ENCODE assay signal across 7 mouse cellular contexts in the genomic region with DNA sequence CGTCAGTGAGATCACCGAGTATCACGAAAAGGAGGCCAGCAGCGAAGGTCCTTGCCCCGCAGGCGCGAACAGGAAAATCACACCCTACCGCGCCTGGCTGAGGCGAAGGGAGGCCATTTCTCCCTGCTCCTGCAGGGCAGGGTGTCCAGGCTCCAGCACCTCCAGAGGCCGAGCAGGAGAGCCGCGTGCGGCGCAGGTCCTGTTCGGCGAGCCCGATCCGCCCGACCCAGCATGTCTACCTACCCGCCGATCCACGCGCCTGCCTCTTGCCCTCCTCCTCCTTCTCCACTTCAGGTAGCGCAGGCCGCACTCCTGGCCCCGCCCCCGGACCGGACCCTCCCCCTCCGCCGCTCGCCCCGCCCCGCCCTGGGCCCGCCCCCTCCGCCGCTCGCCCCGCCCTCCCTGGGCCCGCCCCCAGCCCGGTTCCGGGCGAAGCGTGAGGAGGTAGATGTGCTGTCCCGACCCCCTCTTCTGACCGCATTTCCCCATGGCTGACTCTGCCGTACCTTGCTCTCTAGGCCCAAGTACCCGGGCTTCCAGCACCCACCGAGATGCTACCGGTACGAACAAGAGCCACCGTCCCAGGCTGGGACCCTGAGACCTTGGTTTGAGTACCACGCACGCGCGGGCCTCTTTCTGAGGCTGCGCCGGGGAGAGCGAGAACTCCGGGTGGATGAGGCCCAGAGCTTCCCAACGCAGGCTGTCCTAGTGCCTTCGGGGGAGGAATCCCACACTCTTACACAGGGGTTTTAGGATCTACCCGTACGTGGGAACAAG. TPM values are rescaled to one million over a fixed set of nuclear protein-coding genes. Genes with fewer than 3 reads are reported as not detected.
DNase-seq lines count a peak whose midpoint lies in the region; ATAC-seq lines count a peak whose summit lies in the region.

TSS of gene Rpap2 (plus strand) at position 73 of the 777 bp plus-strand sequence.
TSS of gene Glmn (minus strand) at position 588 of the 777 bp plus-strand sequence.

- 1% methylated on average over 61 of the region's 64 CpGs for WGBS in intestine, embryonic 16.5 days
- 1% methylated on average over 59 of the region's 64 CpGs for WGBS in midbrain, embryonic 11.5 days

- no peaks in the 10 kb centered on the region for H3K36me3 ChIP-seq in intestine, embryonic 16.5 days (ENCODE audit: control insufficient read depth, insufficient read depth, low read length)
- H3K36me3 ChIP-seq in midbrain, embryonic 11.5 days (ENCODE audit: control insufficient read depth, insufficient read depth, low read length) = no peaks in the 10 kb centered on the region

- peak within 1 kb of the TSS; percentile 85 for H3K4me2 ChIP-seq in intestine, embryonic 16.5 days (ENCODE audit: low read depth, low read length)
- peak within 1 kb of the TSS; percentile 60 for H3K4me2 ChIP-seq in midbrain, embryonic 11.5 days

- DNase-seq in adrenal gland, adult 8-10 months = peak; percentile 73
- DNase-seq in embryo, embryonic 9.5 days (ENCODE audit: extremely low spot score) = peak; percentile 95
- DNase-seq in gastrocnemius, postnatal 4 days (ENCODE audit: low spot score in 2 of 2) = peak; percentile 77 to 82
- DNase-seq in left cerebral cortex, postnatal 36 days (ENCODE audit: low spot score in 2 of 2) = peak; percentile 83 to 88
- peak; percentile 98 for DNase-seq in midbrain, embryonic 11.5 days (ENCODE audit: low spot score, missing footprints)
- DNase-seq in skeletal muscle tissue, adult 2 months (ENCODE audit: low read depth, low spot score) = peak; percentile 60

- H3K27me3 ChIP-seq in intestine, embryonic 16.5 days (replicated peaks; ENCODE audit: control insufficient read depth, insufficient read depth, low read length) = no peaks in the 10 kb centered on the region
- H3K27me3 ChIP-seq in midbrain, embryonic 11.5 days (ENCODE audit: control insufficient read depth, insufficient read depth, low read length) = no peaks in the 10 kb centered on the region

- H3K4me1 ChIP-seq in intestine, embryonic 16.5 days (ENCODE audit: control insufficient read depth, insufficient read depth, low read length) = peaks cover 2% of the 10 kb centered on the region; the same call in 1 of the 2 replicates
- H3K4me1 ChIP-seq in midbrain, embryonic 11.5 days (ENCODE audit: control insufficient read depth, insufficient read depth, low read length) = no peaks in the 10 kb centered on the region

- peak within 1 kb of the TSS; percentile 86 for H3K27ac ChIP-seq in intestine, embryonic 16.5 days (ENCODE audit: low read length)
- H3K27ac ChIP-seq in midbrain, embryonic 11.5 days (ENCODE audit: low read depth, low read length) = peak within 1 kb of the TSS; percentile 64

- peak; percentile 98 for ATAC-seq in intestine, embryonic 16.5 days
- peak; percentile 97 for ATAC-seq in midbrain, embryonic 11.5 days (ENCODE audit: low FRiP score)

- peak within 1 kb of the TSS; percentile 84 for H3K9ac ChIP-seq in intestine, embryonic 16.5 days (ENCODE audit: low read depth, low read length)
- peak within 1 kb of the TSS; percentile 75 for H3K9ac ChIP-seq in midbrain, embryonic 11.5 days (ENCODE audit: low read length)

- no peaks in the 10 kb centered on the region for H3K9me3 ChIP-seq in intestine, embryonic 16.5 days (ENCODE audit: control insufficient read depth, low read length)
- no peaks in the 10 kb centered on the region for H3K9me3 ChIP-seq in midbrain, embryonic 11.5 days (ENCODE audit: control insufficient read depth, low read length)

- intact Hi-C loops in left cerebral cortex, postnatal 36 days (cut with DNase I) = loop anchor here (5.0 kb wide), 1 partner anchor 155 kb away; no protein-coding TSS in a partner anchor

- peak within 1 kb of the TSS; percentile 78 for H3K4me3 ChIP-seq in intestine, embryonic 16.5 days (ENCODE audit: low read length)
- peak within 1 kb of the TSS; percentile 68 for H3K4me3 ChIP-seq in midbrain, embryonic 11.5 days (ENCODE audit: low read depth, low read length)

RNA-seq across cellular contexts. Expression of gene Rpap2, which starts in this region (rescaled TPM):
- 10 to 100 TPM; 17.8 to 21.2 (median 19.9) TPM for total RNA-seq in adrenal gland, adult 8-10 months (2022)
- total RNA-seq in gastrocnemius, postnatal 4 days (2021) = 10 to 100 TPM; 14.7 to 18.3 TPM
- polyA plus RNA-seq in intestine, embryonic 16.5 days (2015; fragmentation: Nextera tagmentation; extraction: Ambion mirVana) = 11.9 and 13.8 TPM in 2 replicates
- total RNA-seq in left cerebral cortex, postnatal 36 days (2021) = 10 to 100 TPM; 21.4 to 24.6 TPM
- polyA plus RNA-seq in midbrain, embryonic 11.5 days (2014; fragmentation: Nextera tagmentation; extraction: Ambion mirVana) = 22.9 and 23.1 TPM in 2 replicates

RNA-seq across cellular contexts. Expression of gene Glmn, which starts in this region (rescaled TPM):
- total RNA-seq in adrenal gland, adult 8-10 months (2022) = 10 to 100 TPM in 3 of 4 experiments, 1 to 10 TPM in 1; 8.0 to 16.3 (median 11.5) TPM
- total RNA-seq in gastrocnemius, postnatal 4 days (2021) = 10 to 100 TPM; 17.3 TPM
- 18.2 and 21.3 TPM in 2 replicates for polyA plus RNA-seq in intestine, embryonic 16.5 days (2015; fragmentation: Nextera tagmentation; extraction: Ambion mirVana)
- 10 to 100 TPM; 19.4 to 23.8 TPM for total RNA-seq in left cerebral cortex, postnatal 36 days (2021)
- 31.5 and 39.5 TPM in 2 replicates for polyA plus RNA-seq in midbrain, embryonic 11.5 days (2014; fragmentation: Nextera tagmentation; extraction: Ambion mirVana)

Comparison
In these comparisons a context has a peak if more than half of its experiments do, and no peak if none do; other contexts are left out.
1. Peak in every context shown above with its lines: DNase-seq, ATAC-seq, H3K4me3 ChIP-seq and H3K27ac ChIP-seq.